Mouse (Mus musculus): ENCODE results near the gene Slc2a10. TPM values are rescaled to one million over a fixed set of nuclear protein-coding genes. Genes with fewer than 3 reads are reported as not detected.
"Not testable (repeated sequence)": the region's sequence is repeated elsewhere in the genome, so short reads cannot be mapped to it uniquely, and the experiment has no call there.

Slc2a10 gene
- polyA plus RNA-seq, 1 experiment from 2014 or later = 0.34 TPM

GRCm38 (mm10) chr2:165496251-165496650 is 7.3 kb upstream of the Slc2a10 start:
- Histone ChIP-seq H3K9ac (replicated peaks) (no peak overlapping the region), H3K4me2 (ENCODE audit: low read depth, low read length) (no peak overlapping the region), H3K9me3 (ENCODE audit: low read length) (no peaks in the 10 kb centered on the region), H3K36me3 (replicated peaks; ENCODE audit: insufficient read depth, low read length) (no peaks in the 10 kb centered on the region), H3K4me3 (ENCODE audit: low read depth, low read length) (no peak overlapping the region), H3K27ac (ENCODE audit: low read depth) (no peak overlapping the region), H3K27me3 (ENCODE audit: insufficient read depth, low read length) (no peaks in the 10 kb centered on the region), H3K4me1 (ENCODE audit: insufficient read depth) (peaks cover 7% of the 10 kb centered on the region)
- no peak for TF ChIP-seq EP300 (IDR thresholded peaks at IDR 0.05; ENCODE audit: low read depth)
- peak; percentile 58 for TF ChIP-seq CTCF (IDR thresholded peaks at IDR 0.05; ENCODE audit: low read depth)
- no peak for ATAC-seq
- DNase-seq = peak; percentile 49

GRCm38 (mm10) chr2:165497706-165498275 is 5.8 kb upstream of the Slc2a10 start:
- Histone ChIP-seq H3K4me1 (ENCODE audit: insufficient read depth) (peaks cover 4% of the 10 kb centered on the region), H3K4me3 (ENCODE audit: low read depth, low read length) (no peak overlapping the region), H3K36me3 (replicated peaks; ENCODE audit: insufficient read depth, low read length) (no peaks in the 10 kb centered on the region), H3K9ac (replicated peaks) (no peak overlapping the region), H3K9me3 (ENCODE audit: low read length) (no peaks in the 10 kb centered on the region), H3K27ac (ENCODE audit: low read depth) (no peak overlapping the region), H3K4me2 (ENCODE audit: low read depth, low read length) (no peak overlapping the region), H3K27me3 (ENCODE audit: insufficient read depth, low read length) (no peaks in the 10 kb centered on the region)
- DNase-seq (no peak), ATAC-seq (no peak)
- TF ChIP-seq EP300 (IDR thresholded peaks at IDR 0.05; ENCODE audit: low read depth) = no peak
- TF ChIP-seq CTCF (IDR thresholded peaks at IDR 0.05; ENCODE audit: low read depth) = no peak
- WGBS (ENCODE audit: insufficient replicate concordance) = 61% methylated on average over 2 of the region's 2 CpGs

GRCm38 (mm10) chr2:165498816-165499215 is 4.8 kb upstream of the Slc2a10 start:
- Histone ChIP-seq H3K4me3 (ENCODE audit: low read depth, low read length) (no peak overlapping the region), H3K27ac (ENCODE audit: low read depth) (no peak overlapping the region), H3K4me1 (ENCODE audit: insufficient read depth) (no peaks in the 10 kb centered on the region; the same call in 1 of the 2 replicates), H3K36me3 (replicated peaks; ENCODE audit: insufficient read depth, low read length) (no peaks in the 10 kb centered on the region), H3K9ac (replicated peaks) (no peak overlapping the region), H3K4me2 (ENCODE audit: low read depth, low read length) (no peak overlapping the region), H3K27me3 (ENCODE audit: insufficient read depth, low read length) (no peaks in the 10 kb centered on the region), H3K9me3 (ENCODE audit: low read length) (no peaks in the 10 kb centered on the region)
- no peak for ATAC-seq
- 64% methylated on average over 6 of the region's 6 CpGs for WGBS (ENCODE audit: insufficient replicate concordance)
- DNase-seq = no peak
- no peak for TF ChIP-seq CTCF (IDR thresholded peaks at IDR 0.05; ENCODE audit: low read depth)
- TF ChIP-seq EP300 (IDR thresholded peaks at IDR 0.05; ENCODE audit: low read depth) = no peak

GRCm38 (mm10) chr2:165509686-165510085 is 6.1 kb downstream of the Slc2a10 start:
- 61% methylated on average over 9 of the region's 9 CpGs for WGBS (ENCODE audit: insufficient replicate concordance)
- no peak for ATAC-seq
- H3K4me2 ChIP-seq (ENCODE audit: low read depth, low read length) = no peak overlapping the region
- no peak overlapping the region for H3K27ac ChIP-seq (ENCODE audit: low read depth)
- TF ChIP-seq EP300 (IDR thresholded peaks at IDR 0.05; ENCODE audit: low read depth) (no peak), CTCF (IDR thresholded peaks at IDR 0.05; ENCODE audit: low read depth) (no peak)
- H3K27me3 ChIP-seq (ENCODE audit: insufficient read depth, low read length) = no peaks in the 10 kb centered on the region
- no peaks in the 10 kb centered on the region for H3K9me3 ChIP-seq (ENCODE audit: low read length)
- DNase-seq = no peak
- no peak overlapping the region for H3K4me3 ChIP-seq (ENCODE audit: low read depth, low read length)
- H3K9ac ChIP-seq (replicated peaks) = no peak overlapping the region
- H3K36me3 ChIP-seq (replicated peaks; ENCODE audit: insufficient read depth, low read length) = no peaks in the 10 kb centered on the region
- no peaks in the 10 kb centered on the region for H3K4me1 ChIP-seq (ENCODE audit: insufficient read depth)

- H3K9ac ChIP-seq (replicated peaks) = no peak overlapping the region
- DNase-seq = no peak
- no peak overlapping the region for H3K27ac ChIP-seq (ENCODE audit: low read depth)
- H3K4me2 ChIP-seq (ENCODE audit: low read depth, low read length) = no peak overlapping the region
- no peak for TF ChIP-seq EP300 (IDR thresholded peaks at IDR 0.05; ENCODE audit: low read depth)
- TF ChIP-seq CTCF (IDR thresholded peaks at IDR 0.05; ENCODE audit: low read depth) = no peak
- WGBS (ENCODE audit: insufficient replicate concordance) = 65% methylated on average over 5 of the region's 5 CpGs
- H3K27me3 ChIP-seq (ENCODE audit: insufficient read depth, low read length) = no peaks in the 10 kb centered on the region
- no peaks in the 10 kb centered on the region for H3K9me3 ChIP-seq (ENCODE audit: low read length)
- no peak for ATAC-seq
- no peaks in the 10 kb centered on the region for H3K36me3 ChIP-seq (replicated peaks; ENCODE audit: insufficient read depth, low read length)
- H3K4me3 ChIP-seq (ENCODE audit: low read depth, low read length) = no peak overlapping the region
- H3K4me1 ChIP-seq (ENCODE audit: insufficient read depth) = no peaks in the 10 kb centered on the region
Observed at GRCm38 (mm10) chr2:165510466-165510865, 6.9 kb downstream of the Slc2a10 start.

GRCm38 (mm10) chr2:165510914-165511458 is 7.4 kb downstream of the Slc2a10 start:
- not testable (repeated sequence) for ATAC-seq; H3K9ac ChIP-seq (replicated peaks); H3K4me1 ChIP-seq (ENCODE audit: insufficient read depth); H3K9me3 ChIP-seq (ENCODE audit: low read length); H3K4me3 ChIP-seq (ENCODE audit: low read depth, low read length); H3K27me3 ChIP-seq (ENCODE audit: insufficient read depth, low read length); H3K27ac ChIP-seq (ENCODE audit: low read depth); DNase-seq; H3K4me2 ChIP-seq (ENCODE audit: low read depth, low read length); H3K36me3 ChIP-seq (replicated peaks; ENCODE audit: insufficient read depth, low read length)
- WGBS (ENCODE audit: insufficient replicate concordance) = 71% methylated on average over 2 of the region's 2 CpGs

GRCm38 (mm10) chr2:165511530-165511929 is 7.9 kb downstream of the Slc2a10 start:
- H3K4me1 ChIP-seq (ENCODE audit: insufficient read depth); H3K9me3 ChIP-seq (ENCODE audit: low read length); ATAC-seq; H3K27ac ChIP-seq (ENCODE audit: low read depth); H3K27me3 ChIP-seq (ENCODE audit: insufficient read depth, low read length); DNase-seq; H3K4me2 ChIP-seq (ENCODE audit: low read depth, low read length); H3K36me3 ChIP-seq (replicated peaks; ENCODE audit: insufficient read depth, low read length); H3K4me3 ChIP-seq (ENCODE audit: low read depth, low read length); H3K9ac ChIP-seq (replicated peaks): not testable (repeated sequence)
- WGBS (ENCODE audit: insufficient replicate concordance) = 82% methylated on average over 4 of the region's 4 CpGs

All from liver, postnatal 0 days (tissue).